Mouse (Mus musculus) skeletal muscle tissue, adult 2 months (tissue): ENCODE data around the gene Lgmn.
A peak's percentile ranks its signal among the peaks of the same experiment; 100 is the strongest.

ENCODE experiments used
- DNase-seq: peaks from one replicate; pipeline ENCODE4 v3.0.0-alpha.2; 2012; ENCODE audit warnings: low read depth, low spot score

The Lgmn gene

DNA sequence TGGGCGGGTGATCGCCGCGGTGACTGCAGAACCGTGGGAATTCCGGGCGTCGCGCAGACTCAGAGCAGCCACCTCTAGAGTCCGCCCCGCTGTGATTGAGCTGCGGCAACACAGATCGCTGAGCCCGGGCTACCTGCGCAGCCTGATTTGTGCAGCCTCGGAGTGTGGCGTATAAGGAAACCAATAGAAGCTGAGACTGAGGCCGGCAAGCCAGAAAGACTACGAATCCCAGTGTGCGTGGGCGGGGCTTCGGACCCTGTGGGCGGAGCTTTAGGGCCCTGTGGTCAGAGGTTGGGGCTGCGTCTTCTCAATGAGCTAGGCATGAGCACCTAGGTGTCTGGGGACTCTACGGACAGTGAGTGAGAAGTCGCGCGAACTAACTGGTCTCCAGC, at the start of gene Lgmn:
TSS of gene Lgmn (minus strand) at position 182 of the 392 bp plus-strand sequence.
- peak; percentile 95 for DNase-seq

DNA sequence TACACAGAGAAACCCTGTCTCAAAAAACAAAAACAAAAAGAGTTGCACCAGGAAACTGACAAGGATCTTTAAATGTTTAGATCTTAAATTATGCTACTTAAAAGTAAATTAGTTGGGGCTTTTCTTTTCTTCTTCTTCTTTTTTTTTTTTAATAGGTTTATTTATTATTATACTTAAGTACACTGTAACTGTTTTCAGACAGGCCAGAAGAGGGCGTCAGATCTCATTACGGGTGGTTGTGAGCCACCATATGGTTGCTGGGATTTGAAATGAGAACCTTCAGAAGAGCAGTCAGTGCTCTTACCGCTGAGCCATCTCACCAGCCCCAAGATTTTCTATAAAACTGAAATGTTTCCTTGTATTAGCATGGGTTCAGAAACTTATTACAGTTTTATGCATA, 45.3 kb upstream of the Lgmn start:
- DNase-seq, result no peak

- DNase-seq, result no peak
Measured at GRCm38 (mm10) chr12:102480481-102480880, 40.9 kb upstream of the Lgmn start.

GRCm38 (mm10) chr12:102474411-102474810, 34.8 kb upstream of the Lgmn start:
- DNase-seq, result no peak

GRCm38 (mm10) chr12:102468894-102469764, 29.5 kb upstream of the Lgmn start, which contains the start of gene Golga5:
TSS of gene Golga5 (plus strand) at chr12:102469135.
- peak; percentile 97 for DNase-seq

DNA sequence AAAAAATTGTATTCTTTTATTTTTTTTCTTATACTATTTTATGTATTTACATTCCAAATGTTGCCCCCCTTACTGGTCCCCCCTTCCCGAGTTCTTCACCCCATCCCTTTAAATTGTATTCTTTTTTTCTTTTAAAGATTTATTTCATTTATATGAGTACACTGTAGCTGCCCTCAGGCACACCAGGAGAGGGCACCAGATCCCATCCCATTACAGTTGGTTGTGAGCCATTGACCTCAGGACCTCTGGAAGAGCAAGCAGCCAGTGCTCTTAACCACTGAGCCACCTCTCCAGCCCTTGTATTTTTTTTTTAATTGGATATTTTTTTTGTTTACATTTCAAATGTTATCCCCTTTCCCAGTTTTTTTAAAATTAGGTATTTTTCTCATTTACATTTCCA, 28.5 kb upstream of the Lgmn start:
- no peak for DNase-seq

DNA sequence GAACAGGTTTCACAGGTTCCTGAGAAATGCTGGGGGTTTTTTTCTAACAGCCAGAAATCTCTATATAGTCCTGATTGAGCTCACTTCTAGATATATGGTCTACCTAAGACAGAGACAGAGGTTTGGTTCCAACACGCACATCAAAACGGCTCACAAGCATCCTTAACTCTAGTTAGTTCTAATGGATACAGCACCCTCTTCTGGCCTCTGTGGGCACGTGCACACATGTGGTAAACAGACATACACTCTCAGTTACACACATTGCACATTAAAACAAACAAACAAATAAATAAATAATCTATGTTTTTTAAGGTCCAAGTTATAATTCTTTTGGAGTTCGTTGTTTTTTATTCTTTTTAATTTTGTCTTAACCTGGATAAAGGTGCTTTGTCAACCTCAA, 25.0 kb upstream of the Lgmn start:
- no peak for DNase-seq

DNA sequence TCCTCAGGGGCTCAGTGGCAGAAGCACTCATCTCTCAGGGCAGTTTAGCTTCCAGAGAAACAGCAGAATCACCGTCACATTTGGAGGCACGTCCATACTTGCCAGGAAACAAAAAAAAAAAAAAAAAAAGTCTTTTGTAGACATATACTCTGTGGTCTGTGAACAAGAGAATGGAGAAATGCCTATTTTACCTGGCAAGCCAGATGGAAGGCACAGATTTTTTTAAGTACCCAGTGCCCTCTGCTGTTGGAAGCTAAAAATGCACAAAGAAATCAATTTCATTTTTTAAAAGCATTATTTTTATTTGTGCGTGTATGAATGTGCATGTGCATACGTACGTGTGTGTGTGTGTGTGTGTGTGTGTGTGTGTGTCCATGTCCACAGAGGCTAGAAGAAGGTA, 21.6 kb upstream of the Lgmn start:
- DNase-seq, result no peak

- no peak for DNase-seq
Measured at GRCm38 (mm10) chr12:102460014-102460413, 20.4 kb upstream of the Lgmn start.

GRCm38 (mm10) chr12:102456467-102457193, 17.0 kb upstream of the Lgmn start:
- no peak for DNase-seq

DNA sequence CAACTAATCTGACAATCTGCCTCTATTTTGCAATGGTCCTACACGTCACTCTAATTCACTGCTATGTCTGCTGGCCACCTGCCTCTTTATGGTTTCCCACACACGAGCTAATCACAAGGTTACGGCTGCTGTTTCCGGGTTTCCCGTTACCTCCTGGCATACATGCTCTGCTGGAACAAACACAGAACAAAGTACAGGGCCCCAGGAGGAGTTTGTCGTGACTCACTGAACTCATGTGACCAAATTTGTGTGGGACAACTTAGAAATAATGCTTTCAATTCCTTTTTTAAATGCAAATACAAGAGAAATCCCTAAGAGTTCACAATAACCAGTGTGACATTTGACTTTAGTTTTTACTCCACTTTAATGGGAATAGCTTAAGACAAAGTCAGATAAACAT, 14.0 kb upstream of the Lgmn start:
- peak; percentile 58 for DNase-seq

GRCm38 (mm10) chr12:102451126-102451851, 11.7 kb upstream of the Lgmn start:
- peak; percentile 48 for DNase-seq

GRCm38 (mm10) chr12:102450437-102450836, 10.8 kb upstream of the Lgmn start:
- peak; percentile 44 for DNase-seq

DNA sequence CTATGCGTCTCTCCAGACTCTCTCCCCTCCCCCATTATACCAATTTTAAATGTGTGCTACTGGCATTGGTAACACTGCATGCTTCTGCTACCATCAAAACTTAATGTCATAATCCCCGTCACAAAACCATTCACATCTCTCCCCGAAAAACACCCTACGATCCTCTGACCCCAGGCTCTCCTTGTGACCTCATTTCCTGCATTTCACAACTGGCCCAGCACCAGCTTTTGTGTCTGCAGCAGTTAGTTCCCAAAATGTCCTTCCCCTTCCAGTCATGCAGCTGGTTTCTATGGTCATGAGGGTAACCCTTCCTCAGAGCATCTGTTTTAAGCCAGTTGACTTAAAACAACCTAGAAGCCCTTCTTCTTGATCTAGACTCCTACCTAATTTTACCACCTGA, 5.8 kb upstream of the Lgmn start:
- DNase-seq, result peak; percentile 48

- DNase-seq, result no peak
Measured at GRCm38 (mm10) chr12:102443676-102444075, 4.1 kb upstream of the Lgmn start.

DNA sequence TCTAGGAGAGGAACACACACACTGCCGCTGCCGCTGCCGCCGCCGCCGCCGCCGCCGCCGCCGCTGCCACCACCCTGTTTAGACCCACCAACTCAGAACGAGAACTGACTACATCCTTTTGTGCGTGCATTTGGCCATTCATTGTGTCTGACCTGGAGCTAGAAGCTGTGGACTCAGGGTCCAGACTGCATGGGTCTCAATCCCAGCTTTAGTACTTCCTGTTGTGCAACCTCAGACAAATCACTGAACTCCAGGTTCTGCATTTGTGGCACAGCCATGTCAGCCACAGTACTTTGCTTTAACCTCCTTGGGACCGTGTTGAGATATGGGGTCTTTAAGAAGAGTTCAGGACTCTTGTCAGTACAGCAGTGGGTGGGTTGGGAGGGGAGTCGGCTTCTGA, 3.0 kb upstream of the Lgmn start:
- no peak for DNase-seq

GRCm38 (mm10) chr12:102441141-102441540, 1.5 kb upstream of the Lgmn start:
- peak; percentile 79 for DNase-seq

GRCm38 (mm10) chr12:102440551-102440950, 938 bp upstream of the Lgmn start:
- DNase-seq, result no peak

DNA sequence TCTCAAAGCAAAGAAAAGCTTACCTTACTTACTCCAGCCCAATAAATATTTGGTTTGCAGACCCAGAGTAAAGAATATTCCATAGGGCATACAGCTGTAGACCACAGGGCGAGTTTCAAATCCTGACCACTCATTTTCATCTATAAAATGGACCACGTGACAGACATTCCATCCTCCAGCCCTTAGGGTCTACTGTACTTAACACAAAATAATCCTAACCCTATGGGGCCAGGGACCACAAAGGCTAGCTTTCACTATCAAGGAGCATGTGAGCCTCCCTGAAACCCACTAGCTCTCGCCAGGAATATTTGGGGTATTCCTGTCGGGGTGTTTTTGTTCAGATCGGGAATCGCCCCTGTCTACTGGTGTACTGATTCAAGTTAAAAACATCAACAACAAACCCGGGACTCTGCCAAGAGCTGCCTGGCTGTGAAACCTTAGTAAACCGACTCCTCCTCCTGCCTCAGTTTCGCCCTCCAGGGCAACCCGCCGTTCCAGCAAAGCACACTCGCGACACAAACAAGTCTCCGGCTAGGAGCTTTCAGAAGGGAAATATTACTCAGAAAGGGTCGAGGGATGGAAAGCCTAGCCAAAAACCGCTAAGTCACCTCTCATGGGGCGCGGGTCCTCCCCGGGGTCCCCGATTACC, 506 bp downstream of the Lgmn start:
- no peak for DNase-seq

- DNase-seq, result no peak
Measured at GRCm38 (mm10) chr12:102437952-102438351, 1.7 kb downstream of the Lgmn start.

GRCm38 (mm10) chr12:102436939-102437526, 2.6 kb downstream of the Lgmn start:
- peak; percentile 54 for DNase-seq
